Mouse (Mus musculus) heart, adult 11 months (tissue): ENCODE results near the gene Snx18.

Source experiments
- DNase-seq: peaks from one replicate; pipeline ENCODE4 v3.0.0; 2022

Gene Snx18

DNA sequence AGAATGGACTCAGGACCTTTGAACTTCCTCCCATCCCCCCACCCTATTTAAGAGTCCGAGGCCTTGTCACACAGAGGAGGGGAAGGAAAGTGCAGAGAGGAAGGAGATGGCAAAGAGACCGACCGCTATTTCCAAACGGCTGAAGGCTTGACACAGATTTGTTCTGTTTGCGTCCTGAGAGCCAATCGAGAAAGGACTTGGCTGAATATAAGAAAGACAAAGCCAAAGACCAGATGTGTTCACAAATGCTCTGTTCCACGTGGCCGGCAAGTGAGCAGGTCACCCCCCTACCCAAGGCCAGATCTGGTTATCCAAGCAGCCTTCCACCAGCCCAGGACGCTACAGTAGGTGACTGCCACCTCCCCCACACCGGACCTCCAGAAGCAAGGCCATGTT lies 2.8 kb downstream of the Snx18 start:
- DNase-seq: peak; percentile 97

DNA sequence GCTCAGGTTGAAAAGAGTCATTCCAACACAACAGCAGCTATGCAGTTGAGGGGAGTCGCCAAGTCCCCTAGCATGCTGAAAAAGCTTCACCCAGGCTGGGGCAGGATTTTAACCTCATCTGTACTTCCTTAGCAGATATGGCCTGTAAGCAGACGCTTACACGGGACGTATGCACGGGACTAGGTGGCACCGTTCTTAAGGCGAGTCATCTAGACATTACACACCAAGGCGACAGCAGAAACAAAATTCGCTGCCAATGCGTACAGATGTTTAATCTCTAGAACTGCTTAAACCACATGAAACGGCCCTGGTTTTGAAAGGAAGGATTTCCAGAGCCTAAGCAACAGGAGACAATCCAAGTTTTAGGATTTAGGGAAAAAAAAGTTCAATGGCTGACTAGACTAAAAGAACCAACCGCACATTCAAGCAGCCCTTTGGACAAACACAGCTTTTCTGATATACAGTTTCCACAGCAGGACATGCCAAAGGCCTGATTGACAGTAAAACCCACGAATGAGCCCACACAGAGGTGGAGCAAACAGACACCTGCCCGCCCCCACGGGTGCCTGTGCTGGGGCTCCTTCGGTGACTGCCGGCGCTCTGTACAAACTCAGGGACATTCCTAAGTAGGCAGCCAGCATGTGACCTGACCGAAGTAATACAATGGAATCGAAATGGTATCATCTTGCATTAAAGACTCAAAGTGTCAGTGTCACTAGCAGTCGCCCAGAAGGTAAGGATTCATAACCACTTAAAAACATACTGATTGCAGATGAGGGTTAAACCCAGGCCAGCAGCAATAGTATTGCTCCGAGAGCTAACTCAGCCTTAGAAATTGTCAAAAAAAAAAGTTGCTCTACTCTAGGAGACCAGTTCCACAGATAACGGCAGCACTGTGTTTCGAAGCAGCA lies 3.5 kb downstream of the Snx18 start:
- DNase-seq: peak; percentile 99

DNA sequence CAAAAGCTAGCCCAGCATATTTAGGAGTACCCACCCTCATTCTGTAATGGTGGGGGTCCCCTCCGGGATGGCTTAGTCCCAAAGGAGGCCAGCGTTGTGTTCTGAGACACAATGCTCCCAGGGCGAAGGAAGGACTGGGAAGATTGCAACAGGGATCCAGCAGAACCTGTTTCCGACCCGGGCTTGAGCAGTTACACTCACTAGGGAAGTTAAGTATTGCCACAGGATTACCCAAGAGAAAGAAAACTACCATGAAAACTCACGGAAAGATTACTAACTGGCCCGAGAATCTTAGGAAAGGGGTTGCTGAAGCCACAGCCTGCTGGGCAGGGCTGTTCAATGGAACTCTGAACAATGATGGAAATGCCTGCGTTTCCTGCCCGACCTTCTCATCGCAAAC lies 4.5 kb downstream of the Snx18 start:
- peak; percentile 90 for DNase-seq

DNA sequence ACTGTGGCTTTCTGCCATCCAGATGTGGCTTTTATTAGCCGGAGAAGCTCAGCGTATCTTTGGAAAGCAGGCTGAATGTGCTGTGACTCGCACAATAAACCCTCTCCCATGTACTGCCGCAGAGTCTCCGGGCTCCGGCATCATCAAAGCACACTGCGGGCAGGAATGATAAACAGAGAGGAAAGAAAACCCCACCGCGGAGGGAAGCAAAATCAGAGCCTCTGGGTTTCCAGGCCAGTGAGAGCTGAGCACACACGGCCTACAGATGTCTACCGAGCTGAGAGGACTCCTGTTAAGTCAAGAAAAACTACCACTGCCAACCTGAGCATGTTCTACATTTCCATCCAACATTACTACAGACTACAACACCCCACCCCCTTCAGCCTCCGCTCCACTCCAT lies 5.0 kb downstream of the Snx18 start:
- DNase-seq: peak; percentile 92

DNA sequence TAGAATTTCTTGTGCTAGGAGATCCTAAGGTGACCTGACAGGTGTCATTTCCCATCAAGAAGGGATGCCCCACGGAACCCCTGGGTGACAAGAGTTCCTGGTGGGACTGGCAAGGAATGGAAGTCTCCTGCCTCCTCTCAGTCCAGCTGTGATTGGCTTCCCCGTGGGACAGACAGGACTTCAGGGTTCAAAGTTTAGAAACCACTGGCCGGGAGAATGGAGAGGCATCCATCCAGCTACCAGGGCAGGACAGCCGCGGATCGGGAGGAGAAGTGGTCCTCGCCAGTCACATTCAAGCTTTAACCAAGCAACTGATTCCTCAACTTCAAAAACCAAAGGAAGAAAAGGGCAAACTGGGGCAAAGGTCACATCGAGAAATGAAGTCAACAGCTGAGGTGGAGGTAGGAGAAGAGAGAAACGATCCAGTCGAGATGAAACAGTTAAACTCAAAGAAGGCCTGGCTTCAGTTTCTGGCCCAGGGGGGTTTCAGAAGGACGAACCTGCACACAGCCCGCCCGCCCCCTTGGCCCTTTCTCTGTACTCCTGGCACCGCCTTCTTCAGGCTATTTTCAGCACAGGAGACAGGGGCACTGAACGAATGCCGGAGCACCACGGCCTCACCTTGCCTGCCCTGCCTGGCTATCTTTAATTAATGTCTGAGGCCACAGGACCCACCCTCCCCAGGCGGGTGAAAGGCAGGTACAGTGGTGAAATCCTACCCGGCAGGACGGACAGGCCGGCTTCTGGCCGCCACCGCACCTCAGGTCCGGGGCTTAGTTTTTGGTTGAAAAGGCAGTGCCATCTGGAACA lies 6.0 kb downstream of the Snx18 start:
- DNase-seq: peak; percentile 97

DNA sequence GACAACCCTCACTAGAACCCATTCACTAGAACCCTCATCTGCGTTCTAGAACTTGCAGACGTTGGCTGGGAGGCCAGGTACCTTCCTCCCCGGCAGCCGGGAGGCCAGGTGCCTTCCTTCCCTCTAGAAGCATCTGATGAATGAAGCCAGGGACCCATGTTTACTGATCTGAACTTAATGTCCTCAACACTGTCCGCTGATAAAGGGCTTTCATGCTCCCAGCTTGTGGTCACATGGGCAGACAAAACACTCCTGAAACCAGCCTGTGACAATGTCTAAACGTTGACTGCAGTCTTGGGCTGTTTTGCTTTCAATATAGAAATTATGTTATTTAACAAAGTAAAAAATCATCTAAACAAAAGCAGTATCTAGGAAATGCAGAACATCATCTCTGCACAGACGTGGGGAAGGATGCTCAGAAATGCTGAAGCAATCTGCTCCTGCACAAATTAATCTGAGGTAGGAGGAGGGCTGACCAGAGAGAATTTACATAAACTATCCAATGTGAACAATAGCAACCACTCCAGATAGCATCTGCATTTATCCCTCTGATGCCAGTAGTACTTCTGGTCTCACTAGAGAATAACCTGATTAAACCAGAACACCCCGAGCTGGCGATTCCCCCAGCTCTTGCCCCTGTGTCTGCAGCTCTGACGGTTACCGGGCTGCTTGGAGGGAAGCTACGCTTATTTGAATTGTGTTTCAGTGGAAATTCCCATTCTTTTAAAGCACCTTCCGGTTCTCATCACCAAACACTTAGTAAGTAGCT lies 7.4 kb downstream of the Snx18 start:
- peak; percentile 92 for DNase-seq

DNA sequence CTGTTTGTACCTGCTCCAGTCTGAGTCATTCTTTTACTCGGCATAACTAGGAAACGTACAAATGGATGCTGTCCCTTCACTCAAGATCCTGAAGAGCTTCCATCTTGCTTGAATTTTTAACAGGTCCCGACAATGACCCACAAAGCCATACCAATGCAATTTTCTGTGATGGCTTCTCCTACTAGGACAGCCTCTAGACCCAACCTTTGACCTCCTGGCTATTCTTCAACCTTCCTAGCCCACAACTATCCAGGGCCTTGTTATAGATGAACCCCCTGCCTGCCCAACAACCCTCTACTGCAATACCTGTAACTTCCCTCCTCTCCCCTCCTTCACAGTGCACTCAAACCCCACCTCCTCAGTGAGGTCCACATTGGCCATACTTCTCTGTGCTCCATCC lies 8.9 kb downstream of the Snx18 start:
- no peak for DNase-seq

DNA sequence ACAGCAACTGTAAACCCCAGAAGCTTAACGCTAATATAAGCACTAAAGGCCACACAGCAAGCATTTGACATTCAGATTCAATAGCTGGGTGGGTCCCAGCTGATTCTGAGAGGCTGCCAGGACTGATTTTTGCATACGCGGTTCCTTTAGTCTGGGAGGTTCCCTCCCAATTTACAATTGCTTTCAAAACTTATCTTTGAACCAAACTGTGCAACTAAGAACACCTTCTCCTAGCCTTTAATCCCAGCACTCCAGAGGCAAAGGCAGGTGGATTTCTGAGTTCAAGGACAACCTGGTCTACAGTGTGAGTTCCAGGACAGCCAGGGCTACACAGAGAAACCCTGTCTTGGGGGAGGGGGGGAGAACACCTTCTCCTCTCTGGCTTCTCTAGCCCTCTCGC lies 10.5 kb downstream of the Snx18 start:
- DNase-seq: no peak

DNA sequence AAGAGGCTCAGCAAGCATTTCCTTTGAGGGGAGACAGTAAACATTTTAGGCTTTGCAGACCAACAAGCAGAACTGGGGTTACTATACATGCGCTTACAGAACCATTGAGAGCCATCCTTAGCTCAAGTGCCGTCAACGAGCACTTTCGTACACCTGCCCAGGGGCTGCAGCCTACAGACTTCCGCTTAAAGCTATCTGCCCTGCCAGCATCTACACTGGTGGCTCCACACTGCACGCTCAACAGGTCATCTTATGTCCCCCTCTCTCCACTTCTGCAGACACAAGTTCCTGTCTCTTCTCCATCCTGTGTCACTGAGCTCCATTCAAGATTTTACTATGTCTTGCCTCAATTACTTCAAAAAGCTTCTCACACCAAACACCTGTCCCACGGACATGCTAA lies 11.0 kb downstream of the Snx18 start:
- peak; percentile 80 for DNase-seq

DNA sequence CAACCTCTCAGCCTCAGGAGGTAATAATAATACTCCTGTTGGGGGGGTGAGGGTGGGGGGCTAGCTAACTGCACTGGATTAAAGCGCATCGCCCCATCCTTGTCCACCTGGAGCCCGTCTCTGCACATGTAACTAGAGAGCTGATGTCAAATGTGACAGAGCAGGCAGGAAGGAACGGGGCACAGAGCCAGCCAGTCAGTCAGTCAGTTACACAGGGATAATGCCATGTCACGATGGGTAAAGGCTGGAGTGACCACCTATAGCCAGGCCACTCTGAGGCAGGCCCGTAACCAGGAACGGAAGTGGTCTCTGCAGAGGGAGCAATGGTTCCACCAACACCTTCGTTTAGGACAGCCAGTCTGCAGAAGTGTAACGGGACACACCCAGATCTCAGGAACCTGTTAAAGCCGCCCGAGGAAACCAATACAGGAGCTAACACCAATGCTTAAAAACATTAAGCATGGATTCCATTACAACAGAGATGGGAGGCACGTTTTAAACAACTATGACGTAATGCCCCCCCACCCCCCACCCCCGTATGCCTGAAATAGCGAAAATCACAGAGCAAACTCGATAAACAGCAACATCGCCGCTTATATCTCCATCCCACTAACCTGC lies 11.5 kb downstream of the Snx18 start:
- peak; percentile 94 for DNase-seq

DNA sequence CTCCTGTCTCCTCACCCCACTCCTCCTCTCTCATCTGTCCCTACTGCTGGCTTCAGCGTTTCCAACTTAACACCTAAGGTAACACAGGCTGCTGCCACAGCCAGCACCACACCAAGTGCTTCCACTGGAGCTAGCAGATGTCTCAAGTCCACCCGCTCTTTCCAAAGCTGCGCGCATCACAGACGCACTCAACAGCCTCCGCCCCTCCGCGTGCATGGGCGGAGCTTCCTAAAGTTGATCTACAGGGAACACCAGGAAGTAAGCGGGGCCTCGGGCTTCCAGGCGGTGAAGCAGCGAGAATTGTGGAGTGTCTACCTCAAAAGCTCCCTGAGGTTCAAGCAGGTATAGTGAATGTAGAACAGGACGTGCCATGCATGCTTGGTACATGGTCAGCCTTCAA lies 12.2 kb downstream of the Snx18 start:
- DNase-seq: peak; percentile 96

DNA sequence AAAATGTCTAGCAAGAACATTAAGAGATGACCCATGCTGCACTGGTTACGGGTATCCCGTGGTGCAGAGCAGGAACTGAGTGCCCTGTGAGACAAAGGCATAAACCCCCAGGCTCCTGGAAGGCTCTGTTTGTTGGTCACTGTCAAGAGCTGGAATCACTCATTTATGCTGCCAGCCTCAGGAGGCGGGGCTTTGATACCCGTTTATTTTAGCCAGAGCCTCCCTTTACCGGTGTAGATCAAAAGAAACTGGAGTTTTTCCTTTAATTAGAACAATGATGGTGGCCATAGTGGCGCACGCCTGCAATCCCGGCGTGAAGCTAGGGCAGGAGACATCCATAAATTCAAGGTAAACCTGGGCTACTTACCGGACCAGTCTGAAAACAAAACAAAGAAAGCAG lies 12.7 kb downstream of the Snx18 start:
- peak; percentile 84 for DNase-seq

DNA sequence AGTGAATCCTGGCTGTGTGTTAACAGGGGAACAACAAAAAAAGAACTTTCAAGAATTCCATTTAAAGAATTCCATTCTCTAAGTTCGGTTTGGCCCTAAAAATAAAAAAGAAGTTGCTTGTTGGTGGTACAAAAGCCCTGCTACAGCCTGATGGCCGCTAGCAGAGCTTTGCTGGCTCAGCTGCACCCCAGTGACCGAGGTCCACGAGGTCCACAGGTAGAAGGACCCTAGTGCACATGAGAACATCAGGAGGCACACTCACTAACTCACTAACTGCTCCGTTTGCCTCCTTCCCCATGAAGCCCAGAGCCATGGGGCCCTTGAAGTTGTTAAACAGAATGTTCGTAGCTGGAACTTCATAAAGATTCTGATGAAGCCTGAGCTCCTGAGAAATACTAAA lies 14.0 kb downstream of the Snx18 start:
- peak; percentile 86 for DNase-seq

DNA sequence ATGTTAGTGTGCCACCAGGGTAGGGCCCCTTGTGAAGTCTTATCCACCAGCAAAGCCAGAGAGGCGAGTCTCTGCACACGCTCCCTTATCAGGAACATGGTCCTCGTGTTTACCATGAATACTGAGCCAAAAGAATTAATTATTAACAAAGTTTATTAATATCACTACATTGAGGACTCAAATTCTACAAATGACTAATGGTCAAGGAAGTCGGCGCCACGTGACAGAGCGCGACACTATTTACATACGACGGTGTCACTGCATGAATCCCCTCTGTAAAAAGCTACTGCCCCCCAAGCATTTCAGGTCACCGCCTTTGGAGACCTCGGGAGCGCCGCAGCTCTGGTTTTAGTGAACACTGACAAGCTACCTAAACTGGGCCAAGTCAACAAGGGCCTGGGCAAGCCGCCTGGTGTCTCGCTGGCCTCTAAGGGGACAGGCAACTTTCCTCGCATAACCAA lies 15.5 kb downstream of the Snx18 start:
- DNase-seq: peak; percentile 97

DNA sequence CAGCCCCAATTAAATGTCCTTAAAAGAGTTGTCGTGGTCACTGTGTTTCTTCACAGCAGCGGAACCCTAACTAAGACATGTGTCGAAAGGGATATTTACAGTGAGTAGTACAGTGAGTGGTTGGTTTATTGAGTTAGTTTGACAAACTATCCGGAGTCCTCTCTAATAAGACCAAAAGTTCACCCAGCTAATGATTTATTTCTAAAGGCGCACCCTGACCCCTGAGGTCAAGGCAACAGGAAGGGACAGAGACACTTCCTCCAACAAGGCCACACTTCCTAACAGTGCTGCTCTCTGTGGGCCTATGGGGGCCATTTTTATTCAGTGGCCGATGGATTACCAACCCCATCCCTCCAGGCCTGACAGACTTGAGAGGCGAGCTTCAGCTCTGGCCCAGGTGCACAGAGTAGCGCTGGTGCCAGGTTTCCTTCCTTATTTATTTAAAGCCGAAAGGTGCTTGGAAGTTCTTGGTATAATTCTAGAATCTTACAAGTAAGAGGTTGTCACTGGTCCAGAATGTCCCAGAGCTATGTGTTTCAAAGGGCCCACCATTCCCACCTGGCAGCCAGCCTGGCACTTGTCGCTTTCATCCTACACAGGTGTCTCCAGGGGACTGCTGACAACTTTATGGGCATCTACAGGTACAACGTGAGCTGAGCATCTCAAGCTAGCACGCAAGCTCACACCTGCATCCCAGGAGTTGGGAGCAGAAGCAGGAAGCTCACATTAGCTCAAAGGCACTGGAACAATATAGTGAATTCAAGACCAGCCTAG lies 16.3 kb downstream of the Snx18 start:
- DNase-seq: peak; percentile 85

DNA sequence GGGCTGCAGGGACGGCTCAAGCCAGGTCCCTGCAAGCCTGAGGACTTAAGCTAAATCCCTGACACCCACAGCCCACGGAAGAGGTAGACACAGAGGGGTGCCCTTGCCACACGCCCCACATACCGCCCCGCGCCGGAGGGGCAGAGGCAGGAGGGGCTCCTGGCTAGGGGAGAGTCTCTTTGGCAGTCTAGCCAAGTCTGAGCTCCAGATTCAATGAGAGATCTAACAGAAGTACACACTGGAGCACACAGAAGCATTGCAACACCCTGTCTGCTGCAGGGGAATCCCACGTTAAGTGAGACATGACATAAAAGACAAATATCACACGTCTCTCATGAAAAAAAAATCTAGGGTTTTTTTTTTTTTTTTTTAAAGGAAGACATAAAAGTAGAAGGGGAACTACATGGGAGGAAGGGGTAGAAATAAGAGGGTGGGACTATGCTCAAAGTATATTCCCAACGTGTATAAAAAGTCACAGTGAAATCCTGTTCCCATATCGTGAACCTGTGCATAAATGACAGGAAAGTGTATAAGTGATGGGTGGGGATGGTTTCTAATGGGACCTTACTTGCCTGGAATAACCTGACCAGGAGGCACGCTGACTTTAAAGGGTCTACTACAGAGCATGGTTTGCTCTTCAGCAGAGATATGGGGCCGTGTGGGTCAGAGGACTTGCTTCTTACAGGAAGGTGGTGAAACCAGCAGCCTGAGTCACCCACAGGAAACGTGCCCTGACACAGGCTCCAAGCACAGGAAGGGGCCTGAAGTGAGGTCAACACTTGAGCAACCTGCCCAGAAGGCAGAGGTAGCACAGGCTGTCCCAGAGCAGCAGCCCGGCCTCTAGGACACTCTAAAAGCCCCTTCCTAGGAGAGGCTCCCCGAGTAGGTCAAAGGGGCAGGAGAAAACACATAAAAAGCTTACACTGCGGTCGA lies 17.6 kb downstream of the Snx18 start:
- peak; percentile 94 for DNase-seq

DNA sequence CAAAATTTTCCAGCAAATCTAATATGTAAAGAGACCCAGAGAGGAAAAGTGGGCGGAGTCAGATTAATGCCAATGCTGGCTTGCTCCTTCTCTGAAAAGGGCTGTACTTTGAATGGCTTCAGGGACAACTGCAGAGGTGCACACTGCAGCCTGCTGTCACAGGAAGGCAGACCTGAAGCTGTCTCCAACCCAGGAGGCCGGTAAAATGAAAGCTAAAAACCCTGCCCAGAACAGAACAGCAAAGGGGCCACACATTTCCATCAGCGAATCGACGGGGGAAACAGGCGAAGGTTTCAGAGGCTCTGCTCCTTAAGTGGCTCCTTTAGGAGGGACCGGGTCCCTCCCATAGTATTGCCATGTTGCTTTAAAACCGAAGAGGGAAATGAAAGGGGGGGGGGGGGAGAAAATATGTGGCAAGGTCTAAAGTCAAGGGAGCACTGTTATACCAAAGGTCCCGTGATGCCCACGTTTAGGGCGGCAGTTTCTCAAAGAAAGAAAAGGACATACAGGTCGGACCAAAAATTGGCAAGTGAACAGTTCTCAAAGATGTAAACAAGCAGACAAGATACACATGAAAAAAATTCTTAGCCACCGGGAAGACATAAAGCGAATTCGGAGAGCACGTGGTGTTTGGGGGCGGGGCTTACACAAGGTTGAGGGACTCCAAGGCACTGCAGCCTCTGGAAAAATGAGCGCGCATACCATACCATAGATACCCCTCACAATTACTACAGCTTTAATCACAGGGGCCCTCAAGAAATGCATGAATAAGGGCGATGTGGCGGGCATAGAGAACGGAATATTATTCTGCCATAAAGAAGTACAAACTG lies 18.4 kb downstream of the Snx18 start:
- DNase-seq: peak; percentile 85

DNA sequence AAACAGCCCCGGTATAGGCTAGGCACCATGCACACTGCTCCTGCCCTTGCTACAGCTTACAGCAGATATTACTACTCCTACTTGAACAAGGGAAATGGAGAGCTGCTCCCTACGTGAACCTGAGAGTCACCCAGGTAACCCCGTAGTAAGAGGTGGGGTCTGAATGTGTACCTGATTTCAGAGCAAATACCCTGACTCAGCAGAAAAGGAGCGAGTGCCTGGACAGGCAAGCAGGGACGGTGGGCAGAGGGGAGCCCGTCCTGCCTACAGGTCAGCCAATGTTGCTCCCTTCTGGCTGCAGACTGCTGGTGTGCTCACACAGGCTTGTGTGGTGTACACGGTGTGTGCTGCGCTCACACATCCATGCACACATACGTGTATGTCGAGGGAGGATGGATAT lies 20.7 kb downstream of the Snx18 start:
- no peak for DNase-seq

DNA sequence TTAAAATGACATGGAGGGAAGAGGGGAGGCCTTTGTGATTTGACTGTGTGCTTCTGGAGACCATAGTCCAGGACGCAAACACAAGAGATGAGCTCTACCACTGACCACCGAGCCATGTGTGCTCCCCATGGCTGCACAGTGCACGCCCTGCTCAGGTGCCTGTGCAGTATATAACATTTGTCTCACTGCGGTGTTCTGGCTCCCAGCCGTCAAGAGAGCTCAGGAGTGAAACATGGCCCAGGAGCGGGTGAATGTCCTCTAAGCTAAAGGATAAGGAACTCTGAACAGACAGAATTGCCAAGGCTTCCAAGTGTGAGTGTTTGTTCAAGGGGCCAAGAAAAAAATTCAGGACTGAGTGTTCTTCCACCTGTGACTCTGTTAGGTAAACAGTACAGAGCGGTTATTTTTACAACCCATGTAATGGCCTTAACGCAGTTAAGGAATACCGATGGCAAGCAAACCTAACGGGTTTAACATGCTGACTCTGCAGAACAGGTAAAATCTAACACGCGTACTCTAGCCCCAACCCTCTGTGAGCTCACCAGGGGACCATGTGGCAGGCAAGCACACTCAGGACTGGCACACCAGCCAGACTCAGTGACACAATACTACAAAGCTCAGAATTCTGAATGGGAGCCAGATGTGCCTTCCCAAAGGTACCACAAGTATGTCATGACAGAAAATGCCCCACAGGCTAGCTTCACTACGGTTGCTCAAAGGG lies 21.4 kb downstream of the Snx18 start:
- peak; percentile 87 for DNase-seq
